In the genomic region with DNA sequence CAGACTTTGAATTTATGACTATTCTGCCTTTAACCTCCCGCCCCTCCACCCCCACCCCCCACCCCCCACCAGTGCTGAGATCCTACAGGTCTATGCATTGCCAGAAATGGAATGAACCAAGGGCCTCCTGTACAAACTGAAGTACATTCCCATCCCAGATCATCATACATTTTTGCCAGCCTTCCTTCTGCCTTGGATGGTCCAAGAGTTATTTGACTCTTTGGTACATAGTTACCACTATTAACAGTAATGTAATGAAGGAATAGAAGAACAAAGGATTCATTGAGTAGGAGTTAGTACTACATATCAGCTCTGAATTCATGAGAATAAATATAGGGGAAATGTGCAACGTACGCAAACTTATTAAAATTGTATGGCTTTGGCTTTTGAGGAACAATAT, we compare ENCODE assay signal across 8 mouse cellular contexts. TPM values are rescaled to one million over a fixed set of nuclear protein-coding genes. Genes with fewer than 3 reads are reported as not detected.
DNase-seq lines count a peak whose midpoint lies in the region; ATAC-seq and TF ChIP-seq lines count a peak whose summit lies in the region.

No protein-coding gene starts in this region.

- no peak for ATAC-seq in heart, embryonic 11.5 days (replicated peaks; ENCODE audit: insufficient number of reproducible peaks, low FRiP score, low TSS enrichment)
- peak; percentile 38 for ATAC-seq in hindbrain, embryonic 14.5 days (ENCODE audit: low FRiP score)

- no peaks in the 10 kb centered on the region for H3K27me3 ChIP-seq in heart, embryonic 11.5 days (ENCODE audit: control insufficient read depth, insufficient read depth, low read length)
- H3K27me3 ChIP-seq in MEL (ENCODE audit: control insufficient read depth in 1 of 2, insufficient read depth in 2 of 2, low read length in 2 of 2) = no peaks in the 10 kb centered on the region
- H3K27me3 ChIP-seq in hindbrain, embryonic 14.5 days (ENCODE audit: control insufficient read depth, insufficient read depth, low read length) = no peaks in the 10 kb centered on the region
- H3K27me3 ChIP-seq in midbrain, embryonic 10.5 days (ENCODE audit: low read depth, poor library complexity, severe bottlenecking) = no peaks in the 10 kb centered on the region
- H3K27me3 ChIP-seq in thymus, adult 2 months (ENCODE audit: control insufficient read depth, insufficient read depth, low read length) = no peaks in the 10 kb centered on the region

- no peak for TF ChIP-seq CTCF in MEL (IDR thresholded peaks at IDR 0.05 in 2 of 3, conservative IDR thresholded peaks at IDR 0.05 in 1 of 3; ENCODE audit: control insufficient read depth in 1 of 3, insufficient read depth in 1 of 3, low read depth in 2 of 3, low read length in 3 of 3, poor library complexity in 1 of 3, severe bottlenecking in 1 of 3)
- TF ChIP-seq CTCF in thymus, adult 2 months (IDR thresholded peaks at IDR 0.05; ENCODE audit: borderline replicate concordance, control insufficient read depth, extremely low read depth, insufficient read depth, low read length, poor library complexity) = no peak

- H3K4me2 ChIP-seq in heart, embryonic 11.5 days = peak overlapping the region; percentile 92; the same call in 1 of the 2 replicates
- H3K4me2 ChIP-seq in hindbrain, embryonic 14.5 days (replicated peaks) = peak overlapping the region; percentile 53

- no peak overlapping the region for H3K9ac ChIP-seq in heart, embryonic 11.5 days (ENCODE audit: low read depth, low read length)
- peak overlapping the region; percentile 60 for H3K9ac ChIP-seq in MEL (ENCODE audit: control insufficient read depth, low read depth, low read length, poor library complexity, severe bottlenecking)
- H3K9ac ChIP-seq in hindbrain, embryonic 14.5 days = no peak overlapping the region

- no peak for TF ChIP-seq EP300 in MEL (IDR thresholded peaks at IDR 0.05; ENCODE audit: low read depth in 1 of 2, low read length in 2 of 2)

- no peak overlapping the region; the same call in 1 of the 2 replicates for H3K4me3 ChIP-seq in heart, embryonic 11.5 days (ENCODE audit: low read depth, low read length)
- H3K4me3 ChIP-seq in MEL (ENCODE audit: control insufficient read depth in 1 of 2, insufficient read depth in 1 of 2, low read depth in 2 of 2, low read length in 2 of 2) = peak overlapping the region; percentile 36 to 51
- H3K4me3 ChIP-seq in hindbrain, embryonic 14.5 days (replicated peaks; ENCODE audit: low read length) = peak overlapping the region; percentile 100
- H3K4me3 ChIP-seq in midbrain, embryonic 10.5 days = peak overlapping the region; percentile 99
- no peak overlapping the region for H3K4me3 ChIP-seq in thymus, adult 2 months (ENCODE audit: control insufficient read depth, insufficient read depth, low read length)

- peaks cover 30% of the 10 kb centered on the region for H3K79me2 ChIP-seq in MEL (ENCODE audit: control insufficient read depth, insufficient read depth, low read length, poor library complexity)

- no peak for DNase-seq in heart, postnatal 36 days
- no peak for DNase-seq in MEL (ENCODE audit: low read depth, low spot score)
- no peak for DNase-seq in hindbrain, embryonic 14.5 days (ENCODE audit: low spot score)
- no peak for DNase-seq in midbrain, embryonic 10.5 days (ENCODE audit: low spot score)
- DNase-seq in spleen, postnatal 10 days (ENCODE audit: low spot score in 2 of 2) = no peak
- DNase-seq in thymus, adult 2 months = no peak
- DNase-seq in layer of hippocampus, adult 18-20 months (ENCODE audit: low spot score in 2 of 2) = no peak

- TF ChIP-seq POLR2A in MEL (IDR thresholded peaks at IDR 0.05; ENCODE audit: control insufficient read depth in 1 of 2, insufficient read depth in 1 of 2, low read depth in 1 of 2, low read length in 2 of 2, poor library complexity in 1 of 2) = no peak; a peak in 1 of 4 replicates
- TF ChIP-seq POLR2A in thymus, adult 2 months (IDR thresholded peaks at IDR 0.05; ENCODE audit: control insufficient read depth, extremely low read depth, insufficient read depth, low read length, poor library complexity) = no peak

- no peak overlapping the region for H3K27ac ChIP-seq in heart, embryonic 11.5 days (ENCODE audit: low read depth, low read length)
- H3K27ac ChIP-seq in MEL (ENCODE audit: control insufficient read depth, low read depth, low read length) = peak overlapping the region; percentile 53
- peak overlapping the region; percentile 60; the same call in 1 of the 2 replicates for H3K27ac ChIP-seq in hindbrain, embryonic 14.5 days
- H3K27ac ChIP-seq in midbrain, embryonic 10.5 days (replicated peaks) = peak overlapping the region; percentile 97
- H3K27ac ChIP-seq in thymus, adult 2 months (ENCODE audit: control insufficient read depth, insufficient read depth, low read length) = no peak overlapping the region

- no peak for TF ChIP-seq RAD21 in MEL (IDR thresholded peaks at IDR 0.05; ENCODE audit: low read depth, low read length)

- 24% methylated on average over 3 of the region's 3 CpGs for WGBS in heart, embryonic 11.5 days (ENCODE audit: insufficient replicate concordance)
- WGBS in hindbrain, embryonic 14.5 days = 16% methylated on average over 3 of the region's 3 CpGs
- 26% methylated on average over 3 of the region's 3 CpGs for WGBS in midbrain, embryonic 10.5 days
- WGBS in thymus, adult 2 months = 24% methylated on average over 3 of the region's 3 CpGs

- intact Hi-C loops in heart, postnatal 36 days (cut with DNase I) = loop anchor here (2.0 kb wide), 1 partner anchor 23 kb away; no protein-coding TSS in a partner anchor

- no peaks in the 10 kb centered on the region for H3K9me3 ChIP-seq in heart, embryonic 11.5 days (replicated peaks; ENCODE audit: control insufficient read depth, low read length)
- no peaks in the 10 kb centered on the region for H3K9me3 ChIP-seq in MEL (replicated peaks; ENCODE audit: insufficient read depth, low read length)
- no peaks in the 10 kb centered on the region for H3K9me3 ChIP-seq in hindbrain, embryonic 14.5 days (ENCODE audit: control insufficient read depth, low read length)
- H3K9me3 ChIP-seq in midbrain, embryonic 10.5 days (replicated peaks) = no peaks in the 10 kb centered on the region

- peaks cover 16% of the 10 kb centered on the region for H3K36me3 ChIP-seq in heart, embryonic 11.5 days (ENCODE audit: control insufficient read depth, insufficient read depth, low read length)
- H3K36me3 ChIP-seq in MEL (ENCODE audit: control insufficient read depth in 1 of 2, insufficient read depth in 2 of 2, low read length in 2 of 2) = peaks cover 22 to 27% of the 10 kb centered on the region in 2 experiments
- H3K36me3 ChIP-seq in hindbrain, embryonic 14.5 days (replicated peaks; ENCODE audit: control insufficient read depth, insufficient read depth) = peaks cover 31% of the 10 kb centered on the region
- peaks cover 35% of the 10 kb centered on the region for H3K36me3 ChIP-seq in midbrain, embryonic 10.5 days
- H3K36me3 ChIP-seq in thymus, adult 2 months (ENCODE audit: control insufficient read depth, insufficient read depth, low read length) = peaks cover 19% of the 10 kb centered on the region

- peaks cover 8% of the 10 kb centered on the region for H3K4me1 ChIP-seq in heart, embryonic 11.5 days (ENCODE audit: control insufficient read depth, insufficient read depth, low read length)
- H3K4me1 ChIP-seq in MEL (ENCODE audit: control insufficient read depth in 1 of 2, insufficient read depth in 2 of 2, low read length in 2 of 2) = peaks cover 5 to 12% of the 10 kb centered on the region in 2 experiments; a peak in 3 of 4 replicates
- H3K4me1 ChIP-seq in hindbrain, embryonic 14.5 days (replicated peaks; ENCODE audit: control insufficient read depth, insufficient read depth, low read length) = peaks cover 14% of the 10 kb centered on the region
- peaks cover 13% of the 10 kb centered on the region for H3K4me1 ChIP-seq in midbrain, embryonic 10.5 days
- H3K4me1 ChIP-seq in thymus, adult 2 months (replicated peaks; ENCODE audit: control insufficient read depth, insufficient read depth, low read length) = peaks cover 6% of the 10 kb centered on the region

RNA-seq across cellular contexts. Expression of a gene that starts 0.4 kb away (rescaled TPM):
- 56.1 and 62.1 TPM in 2 replicates for polyA plus RNA-seq in heart, embryonic 11.5 days (2014; fragmentation: Nextera tagmentation; extraction: Ambion mirVana)
- total RNA-seq in heart, postnatal 36 days (2021) = 10 to 100 TPM; 82.9 to 92.8 TPM
- total RNA-seq in MEL (2012; rRNA removed) = 214 and 234 TPM in 2 replicates
- 100 to 1,000 TPM; 276 to 644 TPM for polyA plus RNA-seq in MEL (2012; ENCODE audit: insufficient read depth in 1 of 2, insufficient read length in 2 of 2, low read depth in 1 of 2, low replicate concordance in 2 of 2, missing spikeins in 1 of 2)
- 74.5 and 83.2 TPM in 2 replicates for polyA plus RNA-seq in hindbrain, embryonic 14.5 days (2014; fragmentation: Nextera tagmentation; extraction: Ambion mirVana)
- 67.3 and 72.2 TPM in 2 replicates for polyA plus RNA-seq in midbrain, embryonic 10.5 days (2016; fragmentation: Nextera tagmentation; extraction: Ambion mirVana)
- 142 and 161 TPM in 2 replicates for polyA plus RNA-seq in thymus, adult 2 months (2012; rRNA removed)
- total RNA-seq in layer of hippocampus, adult 18-20 months (2021) = 100 to 1,000 TPM; 132 to 133 TPM

RNA-seq across cellular contexts. Expression of a gene that starts 23.7 kb away (rescaled TPM):
- 0.94 and 2.0 TPM in 2 replicates for polyA plus RNA-seq in heart, embryonic 11.5 days (2014; fragmentation: Nextera tagmentation; extraction: Ambion mirVana)
- total RNA-seq in heart, postnatal 36 days (2021) = 10 to 100 TPM; 51.4 to 52.3 TPM
- total RNA-seq in MEL (2012; rRNA removed) = 0.16 and 0.19 TPM in 2 replicates
- polyA plus RNA-seq in MEL (2012; ENCODE audit: insufficient read depth in 1 of 2, insufficient read length in 2 of 2, low read depth in 1 of 2, low replicate concordance in 2 of 2, missing spikeins in 1 of 2) = under 1 TPM in 1 of 2 experiments, not detected in 1; 0.65 TPM
- polyA plus RNA-seq in hindbrain, embryonic 14.5 days (2014; fragmentation: Nextera tagmentation; extraction: Ambion mirVana) = 2.8 and 3.1 TPM in 2 replicates
- polyA plus RNA-seq in midbrain, embryonic 10.5 days (2016; fragmentation: Nextera tagmentation; extraction: Ambion mirVana) = 0.35 and 0.44 TPM in 2 replicates
- 3.0 and 3.2 TPM in 2 replicates for polyA plus RNA-seq in thymus, adult 2 months (2012; rRNA removed)
- 1 to 10 TPM in 1 of 2 experiments, under 1 TPM in 1; 0.74 to 1.5 TPM for total RNA-seq in layer of hippocampus, adult 18-20 months (2021)

RNA-seq across cellular contexts. Expression of a gene that starts 24.7 kb away (rescaled TPM):
- 14.4 and 16.1 TPM in 2 replicates for polyA plus RNA-seq in heart, embryonic 11.5 days (2014; fragmentation: Nextera tagmentation; extraction: Ambion mirVana)
- 1 to 10 TPM; 5.4 to 7.1 TPM for total RNA-seq in heart, postnatal 36 days (2021)
- 0.50 and 1.0 TPM in 2 replicates for total RNA-seq in MEL (2012; rRNA removed)
- polyA plus RNA-seq in MEL (2012; ENCODE audit: insufficient read depth in 1 of 2, insufficient read length in 2 of 2, low read depth in 1 of 2, low replicate concordance in 2 of 2, missing spikeins in 1 of 2) = under 1 TPM in 1 of 2 experiments, not detected in 1; 0.86 TPM
- polyA plus RNA-seq in hindbrain, embryonic 14.5 days (2014; fragmentation: Nextera tagmentation; extraction: Ambion mirVana) = 1.6 and 4.5 TPM in 2 replicates
- 10.2 and 10.6 TPM in 2 replicates for polyA plus RNA-seq in midbrain, embryonic 10.5 days (2016; fragmentation: Nextera tagmentation; extraction: Ambion mirVana)
- polyA plus RNA-seq in thymus, adult 2 months (2012; rRNA removed) = 13.0 and 14.4 TPM in 2 replicates
- total RNA-seq in layer of hippocampus, adult 18-20 months (2021) = under 1 TPM in 1 of 2 experiments, not detected in 1; 0.89 TPM

RNA-seq across cellular contexts. Expression of a gene that starts 27.1 kb away (rescaled TPM):
- polyA plus RNA-seq in heart, embryonic 11.5 days (2014; fragmentation: Nextera tagmentation; extraction: Ambion mirVana) = 7.6 and 8.7 TPM in 2 replicates
- 10 to 100 TPM in 1 of 2 experiments, 1 to 10 TPM in 1; 9.1 to 10.3 TPM for total RNA-seq in heart, postnatal 36 days (2021)
- total RNA-seq in MEL (2012; rRNA removed) = 0.10 and 0.15 TPM in 2 replicates
- under 1 TPM in 1 of 2 experiments, not detected in 1; 0.28 TPM for polyA plus RNA-seq in MEL (2012; ENCODE audit: insufficient read depth in 1 of 2, insufficient read length in 2 of 2, low read depth in 1 of 2, low replicate concordance in 2 of 2, missing spikeins in 1 of 2)
- 3.5 and 4.2 TPM in 2 replicates for polyA plus RNA-seq in hindbrain, embryonic 14.5 days (2014; fragmentation: Nextera tagmentation; extraction: Ambion mirVana)
- polyA plus RNA-seq in midbrain, embryonic 10.5 days (2016; fragmentation: Nextera tagmentation; extraction: Ambion mirVana) = 4.7 and 4.8 TPM in 2 replicates
- 4.7 and 4.8 TPM in 2 replicates for polyA plus RNA-seq in thymus, adult 2 months (2012; rRNA removed)
- total RNA-seq in layer of hippocampus, adult 18-20 months (2021) = 1 to 10 TPM; 1.0 to 1.1 TPM

RNA-seq across cellular contexts. Expression of a gene that starts 31.7 kb away (rescaled TPM):
- polyA plus RNA-seq in heart, embryonic 11.5 days (2014; fragmentation: Nextera tagmentation; extraction: Ambion mirVana) = 3.6 and 4.0 TPM in 2 replicates
- total RNA-seq in heart, postnatal 36 days (2021) = 10 to 100 TPM in 1 of 2 experiments, 1 to 10 TPM in 1; 8.7 to 10.4 TPM
- total RNA-seq in MEL (2012; rRNA removed) = 7.0 and 7.6 TPM in 2 replicates
- polyA plus RNA-seq in MEL (2012; ENCODE audit: insufficient read depth in 1 of 2, insufficient read length in 2 of 2, low read depth in 1 of 2, low replicate concordance in 2 of 2, missing spikeins in 1 of 2) = 10 to 100 TPM in 1 of 2 experiments, not detected in 1; 13.9 TPM
- polyA plus RNA-seq in hindbrain, embryonic 14.5 days (2014; fragmentation: Nextera tagmentation; extraction: Ambion mirVana) = 6.5 and 7.9 TPM in 2 replicates
- polyA plus RNA-seq in midbrain, embryonic 10.5 days (2016; fragmentation: Nextera tagmentation; extraction: Ambion mirVana) = 5.7 and 7.5 TPM in 2 replicates
- 52.1 and 53.7 TPM in 2 replicates for polyA plus RNA-seq in thymus, adult 2 months (2012; rRNA removed)
- 10 to 100 TPM; 21.6 to 23.3 TPM for total RNA-seq in layer of hippocampus, adult 18-20 months (2021)

Comparison
In these comparisons a context has a peak if more than half of its experiments do, and no peak if none do; other contexts are left out.
1. H3K27ac ChIP-seq: peak in MEL (single experiment), hindbrain, embryonic 14.5 days (single experiment) and midbrain, embryonic 10.5 days (single experiment); none in heart, embryonic 11.5 days (single experiment) and thymus, adult 2 months (single experiment).
2. H3K4me3 ChIP-seq: peak in MEL (2 of 2), hindbrain, embryonic 14.5 days (single experiment) and midbrain, embryonic 10.5 days (single experiment); none in heart, embryonic 11.5 days (single experiment) and thymus, adult 2 months (single experiment).